Mouse (Mus musculus): ENCODE measurements around the gene Hsd11b1. TPM values are rescaled to one million over a fixed set of nuclear protein-coding genes. Genes with fewer than 3 reads are reported as not detected.
"Not testable (repeated sequence)": the region's sequence is repeated elsewhere in the genome, so short reads cannot be mapped to it uniquely, and the experiment has no call there.

The Hsd11b1 gene
- polyA plus RNA-seq, 1 experiment from 2014 or later = 0.87 TPM

DNA sequence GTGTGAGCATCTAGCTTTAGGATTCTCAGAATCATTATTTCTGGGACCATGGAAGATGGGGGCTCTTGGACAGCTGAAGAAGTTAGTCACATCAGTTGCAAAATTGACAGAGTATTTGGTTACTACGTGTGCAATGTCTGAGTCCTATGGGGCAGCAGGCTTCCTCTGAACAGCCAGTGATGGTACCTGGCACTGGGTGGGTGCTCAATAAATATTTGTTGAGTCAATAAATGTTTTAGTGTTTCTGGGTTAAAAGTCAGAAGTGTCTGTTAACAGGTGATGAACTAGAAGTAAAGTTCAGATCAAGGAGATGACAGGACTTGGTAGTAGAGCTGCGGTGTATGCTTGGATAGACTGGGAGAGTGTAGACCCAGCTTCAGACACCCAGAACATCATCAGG, 23.7 kb upstream of the Hsd11b1 start:
- H3K9me3 ChIP-seq (ENCODE audit: control insufficient read depth, low read length) = no peaks in the 10 kb centered on the region
- H3K36me3 ChIP-seq (ENCODE audit: control insufficient read depth, insufficient read depth, low read length) = no peaks in the 10 kb centered on the region
- H3K4me2 ChIP-seq (ENCODE audit: low read length) = no peak overlapping the region
- WGBS = 77% methylated on average over 2 of the region's 2 CpGs
- no peak overlapping the region for H3K9ac ChIP-seq (ENCODE audit: low read length)
- H3K27ac ChIP-seq (ENCODE audit: low read depth) = no peak overlapping the region
- H3K27me3 ChIP-seq (replicated peaks; ENCODE audit: control insufficient read depth, insufficient read depth, low read length) = no peaks in the 10 kb centered on the region
- DNase-seq (ENCODE audit: low spot score) (no peak), ATAC-seq (replicated peaks; ENCODE audit: low FRiP score, low TSS enrichment, low read depth) (no peak)
- H3K4me3 ChIP-seq (ENCODE audit: low read depth, low read length) = no peak overlapping the region
- no peaks in the 10 kb centered on the region for H3K4me1 ChIP-seq (replicated peaks; ENCODE audit: control insufficient read depth, insufficient read depth, low read length)

DNA sequence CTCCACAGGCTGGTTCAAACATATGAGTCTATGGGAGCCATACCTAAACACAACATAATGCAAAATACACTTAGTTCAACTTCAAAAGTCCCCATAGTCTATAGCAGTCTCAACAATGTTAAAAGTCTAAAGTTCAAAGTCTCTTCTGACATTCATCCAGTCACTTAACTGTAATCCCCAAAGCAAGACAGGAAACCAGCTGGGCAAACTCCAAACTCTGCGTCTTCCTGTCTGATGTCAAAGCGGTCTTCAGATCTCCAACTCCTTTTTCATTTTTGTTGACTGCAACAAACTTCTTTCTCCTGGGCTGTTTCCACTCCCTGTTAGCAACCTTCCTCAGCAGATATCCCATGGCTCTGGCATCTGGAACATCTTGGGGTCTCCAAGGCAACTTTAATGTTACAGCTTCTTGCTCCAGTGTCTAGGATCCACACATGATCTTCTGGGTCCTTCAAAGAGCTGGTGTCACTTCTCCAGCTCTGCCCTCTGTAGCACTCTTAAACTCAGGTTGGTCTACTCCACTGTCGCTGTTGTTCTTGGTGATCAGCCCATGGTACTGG, 22.0 kb upstream of the Hsd11b1 start:
- not testable (repeated sequence) for H3K27ac ChIP-seq (ENCODE audit: low read depth); H3K36me3 ChIP-seq (ENCODE audit: control insufficient read depth, insufficient read depth, low read length); H3K4me1 ChIP-seq (replicated peaks; ENCODE audit: control insufficient read depth, insufficient read depth, low read length); H3K4me2 ChIP-seq (ENCODE audit: low read length); H3K4me3 ChIP-seq (ENCODE audit: low read depth, low read length); ATAC-seq (replicated peaks; ENCODE audit: low FRiP score, low TSS enrichment, low read depth); DNase-seq (ENCODE audit: low spot score); H3K9ac ChIP-seq (ENCODE audit: low read length); H3K27me3 ChIP-seq (replicated peaks; ENCODE audit: control insufficient read depth, insufficient read depth, low read length); H3K9me3 ChIP-seq (ENCODE audit: control insufficient read depth, low read length)
- 89% methylated on average over 3 of the region's 3 CpGs for WGBS

DNA sequence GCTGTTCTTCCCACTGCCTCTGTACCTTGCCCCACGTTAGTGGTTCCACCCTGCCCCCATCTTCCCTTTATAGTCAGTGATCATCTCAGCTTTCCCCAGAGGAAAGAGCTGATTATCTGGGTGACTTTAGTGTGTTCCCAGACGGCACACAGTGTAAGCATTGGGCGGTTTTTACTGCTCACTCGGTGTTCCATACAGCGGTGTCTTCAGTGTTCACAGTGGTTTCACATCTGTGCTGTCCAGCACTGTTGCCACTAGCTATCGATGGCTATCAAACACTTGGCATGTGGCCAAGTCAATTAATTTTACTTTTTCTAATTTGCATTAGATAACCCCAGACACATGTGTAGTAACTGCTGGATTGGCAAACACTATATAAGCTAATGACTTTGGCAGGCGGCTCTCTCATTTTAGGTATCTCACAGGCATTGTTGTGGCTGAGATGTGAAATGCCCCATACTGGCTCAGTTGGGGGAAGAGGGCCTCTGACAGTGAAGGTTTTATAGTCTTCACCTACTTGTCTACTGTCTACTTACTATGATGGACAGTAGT, 20.4 kb upstream of the Hsd11b1 start:
- H3K4me2 ChIP-seq (ENCODE audit: low read length) = no peak overlapping the region
- no peaks in the 10 kb centered on the region for H3K9me3 ChIP-seq (ENCODE audit: control insufficient read depth, low read length)
- no peaks in the 10 kb centered on the region for H3K36me3 ChIP-seq (ENCODE audit: control insufficient read depth, insufficient read depth, low read length)
- H3K4me3 ChIP-seq (ENCODE audit: low read depth, low read length) = no peak overlapping the region
- H3K27ac ChIP-seq (ENCODE audit: low read depth) = no peak overlapping the region
- no peak overlapping the region for H3K9ac ChIP-seq (ENCODE audit: low read length)
- ATAC-seq (replicated peaks; ENCODE audit: low FRiP score, low TSS enrichment, low read depth) = no peak
- DNase-seq (ENCODE audit: low spot score) = no peak
- H3K4me1 ChIP-seq (replicated peaks; ENCODE audit: control insufficient read depth, insufficient read depth, low read length) = no peaks in the 10 kb centered on the region
- H3K27me3 ChIP-seq (replicated peaks; ENCODE audit: control insufficient read depth, insufficient read depth, low read length) = no peaks in the 10 kb centered on the region
- 71% methylated on average over 7 of the region's 7 CpGs for WGBS

DNA sequence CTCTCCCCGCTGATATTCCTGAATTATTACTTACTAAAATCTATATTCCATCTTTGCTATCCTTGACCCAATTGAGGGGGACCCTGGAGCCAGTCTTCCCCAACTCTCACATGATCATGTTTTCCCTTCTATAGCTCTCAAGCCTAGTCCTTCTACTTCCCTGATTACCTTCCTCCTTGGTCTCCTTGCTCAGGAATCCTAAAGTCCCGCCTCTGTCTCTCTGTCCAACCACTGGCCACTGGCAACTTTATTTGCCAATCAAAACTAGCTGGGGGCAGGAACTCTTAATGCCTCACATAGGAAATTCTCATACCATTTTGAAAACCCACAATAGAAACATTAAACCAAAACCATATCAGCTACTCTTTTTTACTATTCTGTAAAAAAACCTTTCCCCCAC, 17.5 kb upstream of the Hsd11b1 start:
- no peak overlapping the region for H3K27ac ChIP-seq (ENCODE audit: low read depth)
- H3K27me3 ChIP-seq (replicated peaks; ENCODE audit: control insufficient read depth, insufficient read depth, low read length) = no peaks in the 10 kb centered on the region
- ATAC-seq (replicated peaks; ENCODE audit: low FRiP score, low TSS enrichment, low read depth) (no peak), DNase-seq (ENCODE audit: low spot score) (no peak)
- no peak overlapping the region for H3K4me2 ChIP-seq (ENCODE audit: low read length)
- no peaks in the 10 kb centered on the region for H3K9me3 ChIP-seq (ENCODE audit: control insufficient read depth, low read length)
- no peak overlapping the region for H3K9ac ChIP-seq (ENCODE audit: low read length)
- H3K36me3 ChIP-seq (ENCODE audit: control insufficient read depth, insufficient read depth, low read length) = no peaks in the 10 kb centered on the region
- H3K4me3 ChIP-seq (ENCODE audit: low read depth, low read length) = no peak overlapping the region
- no peaks in the 10 kb centered on the region for H3K4me1 ChIP-seq (replicated peaks; ENCODE audit: control insufficient read depth, insufficient read depth, low read length)
- WGBS = 87% methylated on average over 2 of the region's 2 CpGs

DNA sequence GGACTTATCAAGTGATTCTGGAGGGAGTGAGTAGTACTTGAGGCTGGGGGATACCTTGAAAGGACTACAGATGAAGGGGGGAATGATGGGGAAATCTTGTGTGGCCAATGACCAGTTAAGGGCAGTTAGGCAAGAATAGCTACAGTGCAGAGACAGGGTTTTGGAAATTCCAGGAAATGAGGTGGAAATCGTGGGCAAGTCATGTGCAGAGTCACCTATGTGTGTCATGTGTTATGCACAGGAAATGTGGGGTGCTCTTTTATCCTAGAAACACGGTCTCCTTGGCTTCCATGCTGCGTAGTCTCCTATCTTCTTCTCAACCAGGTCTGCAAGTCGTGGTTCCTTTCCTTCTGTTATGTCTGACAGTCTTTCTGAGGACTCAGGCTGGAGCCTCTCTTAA, 15.6 kb upstream of the Hsd11b1 start:
- Histone ChIP-seq H3K4me2 (ENCODE audit: low read length) (no peak overlapping the region), H3K9ac (ENCODE audit: low read length) (no peak overlapping the region), H3K27me3 (replicated peaks; ENCODE audit: control insufficient read depth, insufficient read depth, low read length) (no peaks in the 10 kb centered on the region), H3K36me3 (ENCODE audit: control insufficient read depth, insufficient read depth, low read length) (no peaks in the 10 kb centered on the region), H3K4me3 (ENCODE audit: low read depth, low read length) (no peak overlapping the region), H3K27ac (ENCODE audit: low read depth) (no peak overlapping the region), H3K4me1 (replicated peaks; ENCODE audit: control insufficient read depth, insufficient read depth, low read length) (no peaks in the 10 kb centered on the region), H3K9me3 (ENCODE audit: control insufficient read depth, low read length) (no peaks in the 10 kb centered on the region)
- ATAC-seq (replicated peaks; ENCODE audit: low FRiP score, low TSS enrichment, low read depth) (no peak), DNase-seq (ENCODE audit: low spot score) (no peak)
- 89% methylated on average over 4 of the region's 4 CpGs for WGBS

DNA sequence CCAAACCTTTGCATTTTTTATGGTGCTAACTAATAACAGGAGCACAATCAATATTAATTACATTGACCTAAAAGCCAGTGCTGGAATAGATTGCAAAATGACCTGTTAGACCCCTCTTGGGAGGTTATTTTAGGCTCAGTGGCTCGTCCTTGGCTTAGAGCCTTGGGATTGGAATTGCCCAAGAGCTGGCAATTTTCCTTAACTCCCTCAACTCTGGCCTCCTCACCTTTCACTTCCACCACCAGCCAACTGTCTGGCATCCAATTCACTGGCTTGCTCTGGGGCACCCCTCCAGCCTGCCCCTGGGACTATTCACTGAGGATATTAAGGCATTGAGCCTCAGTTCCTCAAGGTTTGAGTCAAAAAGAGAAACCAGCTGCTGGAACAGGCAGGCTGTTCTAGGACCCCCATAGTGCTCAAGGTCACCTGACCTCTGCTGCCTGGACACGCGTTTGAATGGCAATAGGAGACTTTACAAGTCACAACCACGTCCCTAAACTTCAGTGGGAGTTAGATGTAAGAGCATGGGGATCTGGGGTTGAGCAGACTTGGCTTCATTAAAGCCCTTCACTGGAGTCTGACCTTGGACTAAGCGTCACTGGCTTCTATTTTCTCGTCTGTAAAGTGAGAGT, 14.7 kb upstream of the Hsd11b1 start:
- no peak overlapping the region for H3K4me2 ChIP-seq (ENCODE audit: low read length)
- no peaks in the 10 kb centered on the region for H3K27me3 ChIP-seq (replicated peaks; ENCODE audit: control insufficient read depth, insufficient read depth, low read length)
- no peak overlapping the region for H3K27ac ChIP-seq (ENCODE audit: low read depth)
- DNase-seq (ENCODE audit: low spot score) = no peak
- no peak overlapping the region for H3K9ac ChIP-seq (ENCODE audit: low read length)
- no peak overlapping the region for H3K4me3 ChIP-seq (ENCODE audit: low read depth, low read length)
- H3K4me1 ChIP-seq (replicated peaks; ENCODE audit: control insufficient read depth, insufficient read depth, low read length) = 0 out of 2 replicates have a peak, but pooled peaks cover 3% of the 10 kb centered on the region
- no peaks in the 10 kb centered on the region for H3K9me3 ChIP-seq (ENCODE audit: control insufficient read depth, low read length)
- WGBS = 60% methylated on average over 6 of the region's 6 CpGs
- H3K36me3 ChIP-seq (ENCODE audit: control insufficient read depth, insufficient read depth, low read length) = no peaks in the 10 kb centered on the region
- no peak for ATAC-seq (replicated peaks; ENCODE audit: low FRiP score, low TSS enrichment, low read depth)

DNA sequence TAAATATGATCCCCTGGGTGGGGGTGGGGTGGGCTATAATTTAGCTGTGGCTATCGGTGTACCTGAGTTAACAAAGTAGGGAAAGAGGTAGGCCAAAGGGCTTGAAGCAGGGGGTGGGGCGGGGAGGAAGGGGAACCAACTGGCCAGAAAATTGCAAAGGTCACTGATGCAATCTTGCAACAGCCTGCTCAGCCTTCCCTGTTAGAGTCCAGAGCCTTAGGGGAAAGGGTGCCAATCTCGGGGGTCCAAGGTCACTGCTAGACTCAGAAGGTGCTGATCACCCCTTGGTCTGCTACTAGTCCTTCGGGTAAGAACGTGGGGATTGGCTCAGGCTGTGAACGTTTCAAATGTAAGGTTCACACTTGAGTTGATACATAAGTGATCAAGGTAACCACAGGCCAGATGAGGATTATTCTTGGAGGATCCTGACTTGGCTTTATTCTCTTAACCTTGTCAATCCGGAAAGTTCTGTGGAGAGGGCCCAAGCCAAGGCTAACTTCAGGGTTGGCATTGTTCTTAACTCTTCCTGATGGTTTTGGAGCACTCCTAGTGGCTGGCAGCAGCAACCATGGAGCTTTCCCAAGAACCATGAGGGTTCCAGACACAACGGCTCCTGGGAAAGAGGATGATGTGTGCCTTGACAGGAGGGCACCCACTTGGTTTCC, 10.7 kb upstream of the Hsd11b1 start:
- no peak for DNase-seq (ENCODE audit: low spot score)
- Histone ChIP-seq H3K4me3 (ENCODE audit: low read depth, low read length) (no peak overlapping the region), H3K36me3 (ENCODE audit: control insufficient read depth, insufficient read depth, low read length) (no peaks in the 10 kb centered on the region), H3K9me3 (ENCODE audit: control insufficient read depth, low read length) (no peaks in the 10 kb centered on the region), H3K27me3 (replicated peaks; ENCODE audit: control insufficient read depth, insufficient read depth, low read length) (no peaks in the 10 kb centered on the region), H3K4me2 (ENCODE audit: low read length) (no peak overlapping the region), H3K27ac (ENCODE audit: low read depth) (no peak overlapping the region), H3K4me1 (replicated peaks; ENCODE audit: control insufficient read depth, insufficient read depth, low read length) (peaks cover 11% of the 10 kb centered on the region), H3K9ac (ENCODE audit: low read length) (no peak overlapping the region)
- 82% methylated on average over 8 of the region's 8 CpGs for WGBS
- ATAC-seq (replicated peaks; ENCODE audit: low FRiP score, low TSS enrichment, low read depth) = no peak

DNA sequence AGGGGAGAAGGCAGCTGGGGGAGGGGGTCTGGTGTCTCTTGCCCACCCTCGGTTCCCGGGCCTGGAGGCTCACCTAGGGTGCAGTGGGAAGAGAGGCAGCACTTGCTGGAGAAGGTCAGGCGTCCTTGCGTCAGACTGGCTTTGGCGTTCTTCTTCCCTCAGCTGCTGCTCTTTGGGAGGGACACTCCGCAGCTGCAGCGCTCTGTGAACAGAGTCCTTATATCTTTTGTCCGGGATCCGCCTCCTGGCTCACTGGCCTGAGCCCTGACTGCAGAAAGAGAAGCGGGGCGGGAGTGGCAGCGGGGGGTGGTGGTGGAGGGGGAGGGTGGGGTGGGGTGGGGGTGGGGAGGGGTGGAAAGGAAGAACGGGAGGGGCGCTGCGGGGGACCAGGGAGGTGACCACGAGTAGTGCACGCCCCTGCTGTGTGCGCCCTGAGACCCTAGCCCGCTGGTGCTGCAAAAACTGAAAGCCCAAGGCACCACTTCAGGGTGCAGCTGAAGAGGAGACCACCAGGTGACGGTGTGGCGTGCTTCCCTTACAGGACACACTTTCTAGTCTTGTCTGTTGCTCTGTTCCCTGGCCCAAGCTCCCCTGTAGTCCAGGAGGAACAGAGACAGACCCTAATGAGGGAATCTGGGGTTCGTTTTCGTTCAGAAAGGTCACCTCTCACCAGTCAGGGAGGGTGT, 9.2 kb upstream of the Hsd11b1 start, which contains the start of gene G0s2:
Gene G0s2, minus strand, starts transcription at position 302 of the 686 bp plus-strand sequence.
- Histone ChIP-seq H3K9me3 (ENCODE audit: control insufficient read depth, low read length) (no peaks in the 10 kb centered on the region), H3K36me3 (ENCODE audit: control insufficient read depth, insufficient read depth, low read length) (no peaks in the 10 kb centered on the region), H3K9ac (ENCODE audit: low read length) (peak within 1 kb of the TSS; percentile 58), H3K27ac (ENCODE audit: low read depth) (peak within 1 kb of the TSS; percentile 80), H3K4me1 (replicated peaks; ENCODE audit: control insufficient read depth, insufficient read depth, low read length) (peaks cover 11% of the 10 kb centered on the region), H3K4me2 (ENCODE audit: low read length) (peak within 1 kb of the TSS; percentile 73), H3K27me3 (replicated peaks; ENCODE audit: control insufficient read depth, insufficient read depth, low read length) (no peaks in the 10 kb centered on the region), H3K4me3 (ENCODE audit: low read depth, low read length) (peak within 1 kb of the TSS; percentile 44)
- peak; percentile 82 for DNase-seq (ENCODE audit: low spot score)
- ATAC-seq (replicated peaks; ENCODE audit: low FRiP score, low TSS enrichment, low read depth) = peak; percentile 87
- 1% methylated on average over 19 of the region's 23 CpGs for WGBS
